Mouse (Mus musculus): ENCODE data around the gene Grb10. TPM values are rescaled to one million over a fixed set of nuclear protein-coding genes. Genes with fewer than 3 reads are reported as not detected.

Gene Grb10
- polyA plus RNA-seq, 1 experiment = 20.5 TPM

DNA sequence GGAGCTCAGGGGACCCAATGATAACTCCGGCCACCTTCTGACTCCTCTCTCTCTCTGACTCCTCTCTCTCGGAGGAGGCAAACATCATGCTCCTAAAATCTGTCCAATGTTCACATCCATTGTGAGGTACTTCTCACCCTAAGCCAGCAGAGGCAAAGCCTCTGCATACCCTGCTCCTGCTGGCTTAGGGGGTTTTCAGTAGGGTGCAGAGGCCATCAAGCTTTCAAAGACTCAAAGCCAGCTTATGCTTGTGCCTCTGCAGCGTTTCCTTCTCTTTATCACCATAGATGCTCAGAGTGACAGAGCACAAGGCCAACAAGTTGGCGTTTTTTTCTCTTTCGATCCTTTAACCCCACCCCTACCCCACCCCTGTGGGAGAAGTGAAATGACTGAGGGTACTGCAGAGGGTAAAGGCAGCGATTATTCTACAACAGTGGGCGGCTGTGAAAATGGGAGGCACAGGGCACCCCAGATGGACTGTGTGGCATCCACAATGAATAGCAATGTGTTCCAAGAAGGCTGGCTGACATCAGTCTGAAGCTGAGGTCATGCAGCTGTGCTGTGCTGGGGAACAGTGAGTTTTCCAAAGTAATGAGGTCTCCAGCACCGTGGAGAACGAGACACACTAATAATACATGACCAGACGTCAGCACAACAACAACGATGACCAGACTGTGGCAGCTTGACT lies 106.2 kb downstream of the Grb10 start:
- H3K36me3 ChIP-seq (ENCODE audit: control insufficient read depth, insufficient read depth, low read length) = no peaks in the 10 kb centered on the region

DNA sequence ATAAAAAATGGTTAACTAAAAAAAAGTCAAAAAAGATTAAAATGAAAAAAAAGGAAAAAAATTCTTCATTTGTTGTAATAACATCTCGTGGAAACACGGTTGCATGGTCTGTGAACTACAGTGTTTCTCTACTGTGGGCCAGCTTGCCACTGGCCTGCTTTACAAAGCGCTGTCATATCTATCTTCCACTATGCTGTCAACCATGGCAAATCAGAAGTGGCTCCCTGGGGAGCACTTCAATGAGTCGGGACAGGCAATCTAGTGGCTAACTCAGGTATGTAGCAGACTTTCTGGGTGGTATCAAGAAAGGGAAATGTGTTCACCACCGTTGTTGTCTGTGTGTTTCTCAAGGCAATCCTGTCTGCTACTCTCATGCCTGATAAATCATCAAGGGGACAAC lies 106.8 kb downstream of the Grb10 start:
- 73% methylated on average over 5 of the region's 5 CpGs for WGBS
- no peak overlapping the region for H3K27ac ChIP-seq (ENCODE audit: insufficient read depth, low read depth, low read length)
- no peaks in the 10 kb centered on the region for H3K36me3 ChIP-seq (ENCODE audit: control insufficient read depth, insufficient read depth, low read length)
- no peaks in the 10 kb centered on the region for H3K27me3 ChIP-seq (replicated peaks; ENCODE audit: control insufficient read depth, insufficient read depth, low read length)
- no peak overlapping the region for H3K4me3 ChIP-seq (ENCODE audit: insufficient read depth, low read depth, low read length)
- H3K4me1 ChIP-seq (ENCODE audit: control insufficient read depth, insufficient read depth, low read length) = 0 out of 2 replicates have a peak, but pooled peaks cover 4% of the 10 kb centered on the region
- DNase-seq = no peak
- TF ChIP-seq CTCF (conservative IDR thresholded peaks at IDR 0.05; ENCODE audit: insufficient read depth, insufficient read length, low read depth, low read length) (no peak), POLR2A (IDR thresholded peaks at IDR 0.05; ENCODE audit: low read depth, low read length) (no peak)

More for the DNA sequence above, 106.2 kb downstream of the Grb10 start:
- Histone ChIP-seq H3K27ac (ENCODE audit: insufficient read depth, low read depth, low read length) (no peak overlapping the region), H3K4me1 (ENCODE audit: control insufficient read depth, insufficient read depth, low read length) (0 out of 2 replicates have a peak, but pooled peaks cover 4% of the 10 kb centered on the region), H3K27me3 (replicated peaks; ENCODE audit: control insufficient read depth, insufficient read depth, low read length) (no peaks in the 10 kb centered on the region), H3K4me3 (ENCODE audit: insufficient read depth, low read depth, low read length) (no peak overlapping the region)
- 72% methylated on average over 11 of the region's 11 CpGs for WGBS
- DNase-seq = no peak
- TF ChIP-seq CTCF (conservative IDR thresholded peaks at IDR 0.05; ENCODE audit: insufficient read depth, insufficient read length, low read depth, low read length) = no peak

- H3K36me3 ChIP-seq (ENCODE audit: control insufficient read depth, insufficient read depth, low read length) = no peaks in the 10 kb centered on the region
- TF ChIP-seq POLR2A (IDR thresholded peaks at IDR 0.05; ENCODE audit: low read depth, low read length) (no peak), CTCF (conservative IDR thresholded peaks at IDR 0.05; ENCODE audit: insufficient read depth, insufficient read length, low read depth, low read length) (no peak)
- 0 out of 2 replicates have a peak, but pooled peaks cover 4% of the 10 kb centered on the region for H3K4me1 ChIP-seq (ENCODE audit: control insufficient read depth, insufficient read depth, low read length)
- H3K27ac ChIP-seq (ENCODE audit: insufficient read depth, low read depth, low read length) = no peak overlapping the region
- no peak overlapping the region for H3K4me3 ChIP-seq (ENCODE audit: insufficient read depth, low read depth, low read length)
- WGBS = 84% methylated on average over 11 of the region's 11 CpGs
- no peak for DNase-seq
- H3K27me3 ChIP-seq (replicated peaks; ENCODE audit: control insufficient read depth, insufficient read depth, low read length) = no peaks in the 10 kb centered on the region
Measured at GRCm38 (mm10) chr11:11930527-11930926, 108.0 kb downstream of the Grb10 start.

GRCm38 (mm10) chr11:11929059-11929458 lies 109.4 kb downstream of the Grb10 start:
- Histone ChIP-seq H3K27ac (ENCODE audit: insufficient read depth, low read depth, low read length) (peak overlapping the region; percentile 5; the same call in 1 of the 2 replicates), H3K27me3 (replicated peaks; ENCODE audit: control insufficient read depth, insufficient read depth, low read length) (no peaks in the 10 kb centered on the region), H3K4me1 (ENCODE audit: control insufficient read depth, insufficient read depth, low read length) (0 out of 2 replicates have a peak, but pooled peaks cover 4% of the 10 kb centered on the region), H3K36me3 (ENCODE audit: control insufficient read depth, insufficient read depth, low read length) (no peaks in the 10 kb centered on the region), H3K4me3 (ENCODE audit: insufficient read depth, low read depth, low read length) (no peak overlapping the region)
- no peak for DNase-seq
- 85% methylated on average over 3 of the region's 3 CpGs for WGBS
- TF ChIP-seq CTCF (conservative IDR thresholded peaks at IDR 0.05; ENCODE audit: insufficient read depth, insufficient read length, low read depth, low read length) (no peak), POLR2A (IDR thresholded peaks at IDR 0.05; ENCODE audit: low read depth, low read length) (no peak)

DNA sequence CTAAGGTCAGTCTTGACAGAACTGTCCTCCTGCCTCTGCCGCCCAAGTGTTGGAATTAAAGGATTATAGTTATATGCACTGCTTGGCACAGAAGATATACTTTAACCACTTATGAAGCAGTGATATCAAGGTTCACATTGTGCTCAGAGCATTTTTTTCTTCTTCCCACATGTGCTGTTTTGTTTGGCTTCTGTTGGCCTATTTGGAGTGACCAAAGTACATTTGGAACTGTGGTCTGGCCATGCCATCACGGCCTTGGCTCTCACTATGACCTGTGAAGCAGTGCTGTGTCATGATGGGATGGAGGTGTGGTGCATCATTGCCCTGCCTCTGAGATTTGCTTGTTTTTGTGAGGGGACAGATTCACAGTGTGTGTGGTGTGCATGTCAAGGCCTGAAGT lies 109.9 kb downstream of the Grb10 start:
- 51% methylated on average over 2 of the region's 2 CpGs for WGBS
- Histone ChIP-seq H3K4me3 (ENCODE audit: insufficient read depth, low read depth, low read length) (no peak overlapping the region), H3K27me3 (replicated peaks; ENCODE audit: control insufficient read depth, insufficient read depth, low read length) (no peaks in the 10 kb centered on the region), H3K27ac (ENCODE audit: insufficient read depth, low read depth, low read length) (peak overlapping the region; percentile 29; the same call in 1 of the 2 replicates), H3K4me1 (ENCODE audit: control insufficient read depth, insufficient read depth, low read length) (0 out of 2 replicates have a peak, but pooled peaks cover 4% of the 10 kb centered on the region), H3K36me3 (ENCODE audit: control insufficient read depth, insufficient read depth, low read length) (no peaks in the 10 kb centered on the region)
- no peak for TF ChIP-seq POLR2A (IDR thresholded peaks at IDR 0.05; ENCODE audit: low read depth, low read length)
- no peak for TF ChIP-seq CTCF (conservative IDR thresholded peaks at IDR 0.05; ENCODE audit: insufficient read depth, insufficient read length, low read depth, low read length)
- peak; percentile 90 for DNase-seq

GRCm38 (mm10) chr11:11923900-11924299 lies 114.6 kb downstream of the Grb10 start:
- Histone ChIP-seq H3K4me3 (ENCODE audit: insufficient read depth, low read depth, low read length) (no peak overlapping the region), H3K27ac (ENCODE audit: insufficient read depth, low read depth, low read length) (no peak overlapping the region), H3K27me3 (replicated peaks; ENCODE audit: control insufficient read depth, insufficient read depth, low read length) (no peaks in the 10 kb centered on the region), H3K36me3 (ENCODE audit: control insufficient read depth, insufficient read depth, low read length) (no peaks in the 10 kb centered on the region), H3K4me1 (ENCODE audit: control insufficient read depth, insufficient read depth, low read length) (0 out of 2 replicates have a peak, but pooled peaks cover 4% of the 10 kb centered on the region)
- WGBS = 50% methylated on average over 3 of the region's 3 CpGs
- TF ChIP-seq POLR2A (IDR thresholded peaks at IDR 0.05; ENCODE audit: low read depth, low read length) (no peak), CTCF (conservative IDR thresholded peaks at IDR 0.05; ENCODE audit: insufficient read depth, insufficient read length, low read depth, low read length) (no peak)
- DNase-seq = no peak

GRCm38 (mm10) chr11:11923345-11923744 lies 115.1 kb downstream of the Grb10 start:
- Histone ChIP-seq H3K4me3 (ENCODE audit: insufficient read depth, low read depth, low read length) (no peak overlapping the region), H3K36me3 (ENCODE audit: control insufficient read depth, insufficient read depth, low read length) (no peaks in the 10 kb centered on the region), H3K4me1 (ENCODE audit: control insufficient read depth, insufficient read depth, low read length) (no peaks in the 10 kb centered on the region), H3K27me3 (replicated peaks; ENCODE audit: control insufficient read depth, insufficient read depth, low read length) (no peaks in the 10 kb centered on the region), H3K27ac (ENCODE audit: insufficient read depth, low read depth, low read length) (no peak overlapping the region)
- TF ChIP-seq POLR2A (IDR thresholded peaks at IDR 0.05; ENCODE audit: low read depth, low read length) (no peak), CTCF (conservative IDR thresholded peaks at IDR 0.05; ENCODE audit: insufficient read depth, insufficient read length, low read depth, low read length) (no peak)
- no peak for DNase-seq
- WGBS = 94% methylated on average over 3 of the region's 3 CpGs

Measured in kidney, adult 2 months (tissue).